Mouse (Mus musculus) lung, adult 2 months (tissue): Measurements from ENCODE around the gene 4930548H24Rik. TPM values are rescaled to one million over a fixed set of nuclear protein-coding genes. Genes with fewer than 3 reads are reported as not detected.
"Not testable (repeated sequence)": the region's sequence is repeated elsewhere in the genome, so short reads cannot be mapped to it uniquely, and the experiment has no call there.

Experiments
- DNase-seq: peaks from one replicate; pipeline ENCODE4 v3.0.0; 2022
- H3K4me1 ChIP-seq: fragments of 200-500 bp; 2 replicates; pipeline ENCODE4 v1.6.1; 2011; ENCODE audit warnings: low read length; ENCODE audit not compliant: control insufficient read depth, insufficient read depth
- H3K4me3 ChIP-seq: fragments of 200-500 bp; replicated peaks from 2 replicates; pipeline ENCODE3; 2011; ENCODE audit warnings: low read depth, mild to moderate bottlenecking, control low read depth, low read length; ENCODE audit errors: extremely low read depth
- CTCF ChIP-seq: fragments of 200-500 bp; IDR thresholded peaks from 2 replicates; pipeline ENCODE4 v1.5.1; 2011; ENCODE audit warnings: mild to moderate bottlenecking, low read length, control low read depth; ENCODE audit not compliant: insufficient read depth
- POLR2A ChIP-seq: fragments of 200-500 bp; IDR thresholded peaks from 2 replicates; pipeline ENCODE4 v1.6.1; 2011; ENCODE audit warnings: low read depth, mild to moderate bottlenecking, control low read depth, low read length, borderline replicate concordance; ENCODE audit errors: extremely low read depth
- WGBS: fragments of 180-500 bp; shearing (Covaris S2); methylation state at CpG from one replicate; pipeline ENCODE4 v1.1.7; 2018; 5-methylcytosine and 5-hydroxymethylcytosine counted together
- polyA plus RNA-seq: library from polyadenylated mRNA; depleted of rRNA; stranded (reverse); fragments of >200 nt; gene quantifications from 2 replicates; pipeline ENCODE4 v1.2.3, GENCODE M21; 2012

4930548H24Rik gene
- polyA plus RNA-seq, 1 experiment = not detected

- H3K4me1 ChIP-seq = no peaks in the 10 kb centered on the region
- WGBS = 60% methylated on average over 7 of the region's 7 CpGs
- no peak for DNase-seq
Measured at GRCm38 (mm10) chr5:31489116-31489769, 3.7 kb downstream of the 4930548H24Rik start.

GRCm38 (mm10) chr5:31492031-31492430 lies 6.5 kb downstream of the 4930548H24Rik start:
- H3K4me1 ChIP-seq = peaks cover 3% of the 10 kb centered on the region; the same call in 1 of the 2 replicates
- no peak for DNase-seq
- H3K4me3 ChIP-seq = no peak overlapping the region
- TF ChIP-seq CTCF (no peak), POLR2A (no peak)
- 63% methylated on average over 1 of the region's 1 CpGs for WGBS

More at GRCm38 (mm10) chr5:31489116-31489769, 3.7 kb downstream of the 4930548H24Rik start:
- TF ChIP-seq CTCF (no peak), POLR2A (no peak)
- no peak overlapping the region for H3K4me3 ChIP-seq

DNA sequence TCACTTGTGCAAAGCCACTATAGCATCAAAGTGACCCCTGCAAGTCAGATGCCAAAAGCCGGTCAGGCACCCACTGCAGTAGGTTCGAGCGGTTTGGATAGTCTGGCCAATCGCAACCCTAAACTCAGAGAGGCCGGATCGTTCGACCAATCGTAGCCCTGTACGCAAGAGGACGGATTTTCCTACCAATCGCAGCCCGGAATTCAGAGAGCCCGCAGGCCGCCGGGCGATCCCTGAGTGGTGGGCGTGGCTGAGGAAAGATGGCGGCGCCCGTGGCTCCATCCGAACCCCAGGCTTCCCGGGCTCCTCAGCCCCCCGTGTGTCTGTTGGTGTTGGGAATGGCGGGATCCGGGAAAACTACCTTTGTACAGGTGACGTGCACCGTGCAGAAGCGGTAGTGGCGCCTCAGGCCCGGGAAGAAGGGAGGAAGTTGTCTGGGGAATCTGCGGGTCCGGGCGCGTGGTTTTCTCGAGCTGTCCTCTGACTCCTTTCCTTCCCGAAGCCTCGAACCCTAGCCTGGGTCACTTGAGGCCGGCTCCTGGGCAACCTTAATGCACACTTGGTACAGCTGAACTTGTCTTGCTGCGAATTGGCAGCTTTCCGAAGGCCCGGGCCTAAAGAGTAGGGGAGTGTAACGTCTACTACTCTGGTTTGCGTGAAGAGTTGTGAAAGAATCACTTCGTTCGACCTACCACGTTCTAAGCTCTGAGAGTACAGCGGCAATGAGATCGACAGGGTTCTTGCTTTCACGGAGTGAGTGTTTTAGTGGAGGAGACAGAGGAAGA lies 9.2 kb downstream of the 4930548H24Rik start, which contains the start of gene Gpn1:
Gpn1 (plus strand) TSS at position 229 of the 785 bp plus-strand sequence.
- under 1% methylated on average over 49 of the region's 49 CpGs for WGBS

DNA sequence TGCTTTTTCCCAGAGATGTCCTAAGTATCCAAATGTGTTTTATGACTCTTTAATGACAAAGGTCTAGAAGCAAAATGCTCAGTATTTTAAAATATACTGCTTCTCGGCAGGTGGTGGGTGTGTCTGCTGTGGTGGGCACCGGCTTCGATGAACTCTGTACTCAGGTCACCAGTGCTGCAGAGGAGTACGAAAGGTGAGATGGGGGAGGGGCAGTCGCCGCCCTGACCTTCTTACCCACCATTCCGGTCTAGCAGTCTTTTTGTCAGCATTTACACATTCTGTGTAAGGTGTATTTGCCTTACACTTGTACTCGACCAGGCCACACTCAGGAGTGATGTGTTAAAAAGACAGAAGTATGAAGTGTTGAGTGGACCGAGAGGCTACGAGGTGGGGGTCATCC lies 19.3 kb downstream of the 4930548H24Rik start:
- H3K4me3 ChIP-seq = no peak overlapping the region
- WGBS = 69% methylated on average over 10 of the region's 10 CpGs
- TF ChIP-seq POLR2A = no peak
- no peak for TF ChIP-seq CTCF
- no peaks in the 10 kb centered on the region; the same call in 1 of the 2 replicates for H3K4me1 ChIP-seq
- no peak for DNase-seq

More for the DNA sequence above, 9.2 kb downstream of the 4930548H24Rik start, which contains the start of gene Gpn1:
- no peak for TF ChIP-seq CTCF
- TF ChIP-seq POLR2A = peak; percentile 31; the same call in 1 of the 2 replicates
- Histone ChIP-seq H3K4me3 (peak within 1 kb of the TSS; percentile 90), H3K4me1 (peaks cover 3% of the 10 kb centered on the region; the same call in 1 of the 2 replicates)
- DNase-seq = peak; percentile 85

DNA sequence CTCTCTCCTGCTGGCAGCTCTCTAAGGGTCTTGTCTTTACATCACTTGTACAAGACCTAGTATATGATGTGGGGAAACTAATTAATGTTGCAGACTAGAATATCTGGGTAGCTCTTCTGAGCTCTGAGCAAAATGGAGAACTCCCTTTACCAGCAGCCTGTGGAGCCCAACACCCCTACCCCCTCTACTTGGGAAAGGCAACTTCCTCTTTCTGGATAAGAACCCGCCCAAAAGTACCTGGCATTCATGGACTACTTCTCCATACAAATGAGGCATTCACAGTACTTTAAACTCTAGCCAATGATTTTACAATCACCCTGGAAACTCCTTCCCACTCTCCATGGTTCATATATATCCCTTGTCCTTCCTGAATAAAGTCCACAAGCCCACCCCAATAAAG lies 26.9 kb downstream of the 4930548H24Rik start:
- H3K4me3 ChIP-seq = no peak overlapping the region
- 53% methylated on average over 1 of the region's 1 CpGs for WGBS
- TF ChIP-seq CTCF (no peak), POLR2A (no peak)
- no peaks in the 10 kb centered on the region for H3K4me1 ChIP-seq
- no peak for DNase-seq

- TF ChIP-seq POLR2A (no peak), CTCF (no peak)
- Histone ChIP-seq H3K4me3 (no peak overlapping the region), H3K4me1 (peaks cover 4% of the 10 kb centered on the region; the same call in 1 of the 2 replicates)
- 47% methylated on average over 6 of the region's 6 CpGs for whole genome bisulfite sequencing
- DNase-seq = no peak
Measured at GRCm38 (mm10) chr5:31520556-31520955, 35.0 kb downstream of the 4930548H24Rik start.

- H3K4me3 ChIP-seq = peak within 1 kb of the TSS; percentile 93
- DNase-seq = peak; percentile 83
- no peak for TF ChIP-seq CTCF
- TF ChIP-seq POLR2A = peak; percentile 80; the same call in 1 of the 2 replicates
- WGBS = under 1% methylated on average over 28 of the region's 28 CpGs
- peaks cover 3% of the 10 kb centered on the region for H3K4me1 ChIP-seq
Measured at GRCm38 (mm10) chr5:31526354-31527116, 41.0 kb downstream of the 4930548H24Rik start, which contains the start of gene Slc4a1ap. Slc4a1ap (plus strand) TSS chr5:31526995.

DNA sequence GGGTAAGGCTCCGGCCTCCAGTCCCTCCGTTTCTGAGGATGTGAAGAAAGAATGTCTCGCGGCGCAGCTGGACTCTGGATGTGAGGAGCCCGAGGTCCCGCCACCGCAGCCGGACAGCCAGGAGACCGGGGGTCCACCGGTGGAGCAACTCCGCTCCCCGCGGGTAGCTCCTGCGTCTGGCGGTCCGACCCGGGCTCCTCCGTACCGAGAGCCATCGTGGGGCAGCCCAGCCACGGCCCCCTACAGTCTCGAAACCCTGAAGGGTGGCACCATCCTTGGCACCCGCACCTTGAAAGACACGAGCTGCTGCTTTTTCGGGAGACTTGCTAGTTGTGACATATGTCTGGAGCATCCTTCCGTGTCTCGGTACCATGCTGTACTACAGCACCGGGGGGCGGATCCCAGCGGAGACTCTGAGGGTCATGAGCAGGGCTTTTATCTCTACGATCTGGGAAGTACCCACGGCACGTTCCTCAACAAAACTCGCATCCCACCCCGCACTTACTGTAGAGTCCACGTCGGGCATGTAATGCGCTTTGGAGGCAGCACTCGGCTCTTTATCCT lies 41.7 kb downstream of the 4930548H24Rik start:
- no peak for DNase-seq
- H3K4me3 ChIP-seq = peak overlapping the region; percentile 93

GRCm38 (mm10) chr5:31527707-31528106 lies 42.2 kb downstream of the 4930548H24Rik start, which contains the start of gene Supt7l:
Supt7l (minus strand) TSS chr5:31527807.
- H3K4me1 ChIP-seq, DNase-seq: not testable (repeated sequence)
- WGBS = 76% methylated on average over 11 of the region's 11 CpGs
- H3K4me3 ChIP-seq = peak within 1 kb of the TSS; percentile 93

More for the DNA sequence above, 41.7 kb downstream of the 4930548H24Rik start:
- 2% methylated on average over 40 of the region's 40 CpGs for WGBS
- peaks cover 3% of the 10 kb centered on the region for H3K4me1 ChIP-seq
- TF ChIP-seq CTCF (no peak), POLR2A (no peak)
